Mouse (Mus musculus): ENCODE data around the gene Sun3.
A peak's percentile ranks its signal among the peaks of the same experiment; 100 is the strongest.

The Sun3 gene

DNA sequence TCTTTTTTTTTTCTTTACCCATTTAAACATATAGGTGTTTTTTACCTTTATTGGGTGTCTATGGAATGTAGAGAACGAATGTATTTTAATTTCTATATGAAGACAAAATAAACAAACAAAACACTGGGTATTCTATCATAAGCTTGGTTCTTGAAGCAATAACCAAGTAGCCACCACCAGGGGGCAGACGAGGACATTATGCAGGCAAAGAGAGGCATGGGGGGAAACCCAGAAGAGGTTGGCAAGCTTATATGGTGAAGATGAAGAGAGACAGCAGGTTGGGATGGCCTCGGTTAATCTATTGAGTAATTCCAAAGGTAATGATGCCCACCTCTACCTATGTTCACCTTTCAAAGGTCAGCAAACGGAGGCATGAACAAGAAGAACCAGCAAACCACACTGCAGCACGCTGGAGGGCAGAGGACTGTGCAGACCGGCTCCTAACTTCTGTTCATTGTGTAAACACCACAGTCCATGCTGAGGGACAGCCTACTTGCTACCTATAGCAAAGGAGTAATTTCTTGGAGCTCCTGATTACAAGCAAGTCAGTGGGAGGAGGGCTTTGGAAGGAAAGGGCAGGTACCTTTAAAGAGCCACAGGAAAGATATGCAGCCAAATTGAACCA lies 65.4 kb downstream of the Sun3 start:
- peak; percentile 37 to 83 for DNase-seq (ENCODE audit: low spot score in 2 of 2)

DNA sequence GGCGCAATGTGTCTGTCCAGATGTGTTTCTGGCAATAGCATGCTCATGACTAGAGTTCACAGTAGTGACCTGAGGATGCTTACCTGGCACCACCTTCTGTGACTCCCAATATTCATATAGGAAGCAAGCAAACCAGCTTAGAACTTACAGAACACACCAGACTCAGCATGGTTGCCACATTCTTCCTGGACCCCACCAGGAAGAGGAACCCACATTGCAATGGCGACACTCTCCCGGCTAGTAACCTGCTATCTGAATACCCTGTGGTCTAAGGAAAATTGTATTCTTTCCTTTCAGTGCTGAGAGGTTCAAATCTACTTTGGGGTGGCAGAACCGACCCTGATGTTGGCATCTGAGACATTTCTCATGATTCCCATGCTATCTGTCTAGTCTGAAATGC lies 70.6 kb downstream of the Sun3 start:
- DNase-seq (ENCODE audit: low spot score in 2 of 2), result no peak

DNA sequence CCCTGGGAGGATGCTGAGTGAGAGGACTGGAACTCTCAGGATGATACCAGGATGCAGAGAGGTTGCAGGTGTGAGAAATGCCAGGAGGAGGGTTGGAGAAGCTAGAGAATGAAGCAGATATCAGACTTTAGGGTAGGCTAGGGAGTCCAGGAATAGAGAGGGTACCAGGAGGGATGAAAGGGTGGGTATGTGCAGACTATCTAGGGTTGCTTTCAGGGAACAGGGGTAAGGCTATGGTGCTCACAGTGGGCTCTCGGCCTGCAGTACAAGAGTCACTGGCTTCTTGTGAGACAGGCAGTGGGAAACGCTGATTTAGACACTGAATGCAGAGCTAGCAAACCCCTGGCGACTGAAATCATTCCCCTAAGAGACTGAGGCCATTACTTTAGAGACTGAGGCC lies 75.6 kb downstream of the Sun3 start, which contains the start of gene Pkd1l1:
TSS of gene Pkd1l1 (minus strand) at position 101 of the 400 bp plus-strand sequence.
- no peak for DNase-seq (ENCODE audit: low spot score in 2 of 2)

DNA sequence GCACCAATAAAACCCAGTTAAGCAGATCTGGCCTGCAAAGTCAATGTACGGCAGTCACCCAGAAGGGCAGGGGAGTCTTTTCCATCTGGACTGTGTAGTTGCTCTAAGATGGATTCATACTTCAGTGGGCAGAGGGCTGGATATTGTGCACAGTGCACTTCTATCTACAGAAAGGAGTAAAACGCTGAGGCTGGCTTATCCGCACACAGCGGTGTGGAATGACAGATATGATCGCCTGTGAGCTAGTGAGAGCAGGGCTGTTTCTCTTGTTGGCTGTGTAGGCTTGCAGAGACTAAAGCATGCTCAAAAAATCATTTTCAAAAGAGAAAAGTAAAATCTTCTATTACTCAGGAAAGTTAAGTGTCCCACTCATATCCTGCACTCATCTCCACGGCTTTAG lies 76.7 kb downstream of the Sun3 start:
- no peak for DNase-seq (ENCODE audit: low spot score in 2 of 2)

DNA sequence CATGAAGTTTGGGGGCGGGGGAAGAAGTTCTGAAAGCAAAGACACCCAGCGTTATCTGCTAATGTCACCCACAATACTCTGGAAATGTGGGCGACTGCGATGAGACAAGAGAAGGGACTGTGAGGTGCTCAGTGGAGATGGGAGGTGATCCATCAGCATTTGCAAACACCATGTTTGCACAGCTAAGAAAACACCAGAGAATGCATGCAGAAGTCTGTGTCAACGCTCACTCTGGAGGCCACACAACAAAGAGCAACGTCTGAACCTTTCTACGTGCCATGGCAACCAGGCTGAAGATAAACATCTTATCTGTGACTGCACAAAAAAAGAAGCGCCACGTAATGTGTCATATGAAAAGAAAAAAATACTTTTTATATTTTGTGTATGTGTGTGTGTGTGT lies 78.3 kb downstream of the Sun3 start:
- DNase-seq (ENCODE audit: low spot score in 2 of 2), result peak in 1 of 2 experiments; percentile 28

DNA sequence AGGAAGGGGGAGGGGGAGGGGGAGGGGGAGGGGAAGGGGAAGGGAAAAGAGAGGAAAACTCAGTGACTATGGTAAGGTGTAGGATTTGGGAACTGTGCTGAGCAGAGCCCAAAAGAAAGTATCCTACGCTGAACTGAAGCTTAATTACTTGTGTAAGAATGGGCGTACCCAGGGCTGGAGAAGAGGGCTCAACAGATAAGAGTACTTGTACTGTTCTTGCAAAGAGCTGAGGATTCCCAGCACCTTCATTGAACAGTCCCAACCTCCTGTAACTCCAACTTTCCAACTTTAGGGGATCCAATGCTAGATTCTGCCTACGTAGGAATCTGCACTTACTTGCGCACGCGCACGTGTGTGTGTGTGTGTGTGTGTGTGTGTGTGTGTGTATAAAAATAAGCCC lies 80.7 kb downstream of the Sun3 start:
- no peak for DNase-seq (ENCODE audit: low spot score in 2 of 2)

Measured in spleen, postnatal 10 days (tissue).